Comparison of ENCODE assay signal across 18 mouse cellular contexts in the genomic region with DNA sequence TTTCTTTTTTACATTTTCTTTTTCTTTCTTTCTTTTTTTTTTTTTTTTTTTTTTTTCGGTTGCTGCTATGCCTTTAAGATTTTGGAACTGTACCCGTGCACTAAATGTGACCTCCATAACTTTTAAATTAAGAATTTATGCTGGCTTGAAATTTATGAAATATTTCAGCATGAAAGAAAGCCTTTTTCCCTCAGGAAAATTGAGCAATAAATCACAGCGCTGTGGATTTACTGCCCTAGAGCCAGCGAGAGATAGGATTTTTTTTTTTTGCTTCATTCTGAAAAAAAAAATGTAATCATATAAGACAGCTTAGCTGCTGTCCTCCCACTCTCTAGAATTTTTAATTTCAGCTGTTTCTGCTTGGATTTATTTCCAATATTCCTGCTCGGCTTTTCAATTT.
DNase-seq lines count a peak whose midpoint lies in the region; ATAC-seq and TF ChIP-seq lines count a peak whose summit lies in the region.
"Had no signal": no experiment of that assay in that cellular context is flagged by ENCODE, and none has a peak within 500 bp of the region (broad histone marks: within the 10 kb centered on the region; RNA-seq: fewer than 3 reads in every experiment).

No protein-coding gene starts in this region.

- no peak overlapping the region for H3K27ac ChIP-seq in lung, embryonic 14.5 days (ENCODE audit: low read depth)
- H3K27ac ChIP-seq in hindbrain, embryonic 15.5 days (replicated peaks) = peak overlapping the region; percentile 81; the same call in 1 of the 2 replicates
- 0 out of 2 replicates have a peak overlapping the region, but pooled peaks have one; percentile 72 for H3K27ac ChIP-seq in midbrain, embryonic 15.5 days
- H3K27ac ChIP-seq: intestine, embryonic 15.5 days; liver, embryonic 14.5 days had no signal

- H3K36me3 ChIP-seq in lung, embryonic 14.5 days (ENCODE audit: insufficient read depth) = 0 out of 2 replicates have a peak, but pooled peaks cover under 1% of the 10 kb centered on the region
- no peaks in the 10 kb centered on the region for H3K36me3 ChIP-seq in hindbrain, embryonic 15.5 days
- no peaks in the 10 kb centered on the region for H3K36me3 ChIP-seq in midbrain, embryonic 15.5 days (replicated peaks)
- H3K36me3 ChIP-seq: heart, embryonic 10.5 days; intestine, embryonic 15.5 days had no signal

- DNase-seq in embryo, embryonic 11.5 days (ENCODE audit: low read depth, low spot score) = peak; percentile 43
- DNase-seq in embryo, embryonic 10.5 days (ENCODE audit: low spot score) = no peak
- DNase-seq in lung, embryonic 14.5 days = peak; percentile 62
- no peak for DNase-seq in lung, postnatal 10 days
- DNase-seq in right cerebral cortex, postnatal 10 days (ENCODE audit: low spot score in 2 of 2) = no peak
- DNase-seq in frontal cortex, postnatal 36 days (ENCODE audit: low spot score in 2 of 2) = no peak
- DNase-seq: adrenal gland, adult 8-10 months; cerebellum, adult 18-20 months; gastrocnemius, postnatal 14 days; heart, postnatal 10 days; layer of hippocampus, postnatal 36 days; spleen, adult 18-20 months; thymus, adult 18-20 months had no signal

- no peaks in the 10 kb centered on the region for H3K9me3 ChIP-seq in lung, embryonic 14.5 days (ENCODE audit: low read depth, low read length)
- no peaks in the 10 kb centered on the region for H3K9me3 ChIP-seq in hindbrain, embryonic 15.5 days
- no peaks in the 10 kb centered on the region for H3K9me3 ChIP-seq in midbrain, embryonic 15.5 days
- H3K9me3 ChIP-seq: heart, embryonic 10.5 days; intestine, embryonic 15.5 days had no signal

- H3K9ac ChIP-seq in lung, embryonic 14.5 days = no peak overlapping the region
- H3K9ac ChIP-seq in hindbrain, embryonic 15.5 days = no peak overlapping the region
- no peak overlapping the region for H3K9ac ChIP-seq in midbrain, embryonic 15.5 days
- H3K9ac ChIP-seq: intestine, embryonic 15.5 days; liver, embryonic 14.5 days had no signal

- no peak overlapping the region for H3K4me3 ChIP-seq in lung, embryonic 14.5 days (ENCODE audit: low read depth, low read length)
- H3K4me3 ChIP-seq in hindbrain, embryonic 15.5 days = no peak overlapping the region
- H3K4me3 ChIP-seq in midbrain, embryonic 15.5 days = no peak overlapping the region
- H3K4me3 ChIP-seq: heart, embryonic 10.5 days; intestine, embryonic 15.5 days had no signal

- WGBS in lung, embryonic 14.5 days = 45% methylated on average over 5 of the region's 5 CpGs
- WGBS in hindbrain, embryonic 15.5 days = 47% methylated on average over 5 of the region's 5 CpGs
- WGBS in midbrain, embryonic 15.5 days = 50% methylated on average over 5 of the region's 5 CpGs

- no peak overlapping the region for H3K4me2 ChIP-seq in lung, embryonic 14.5 days
- no peak overlapping the region for H3K4me2 ChIP-seq in hindbrain, embryonic 15.5 days
- no peak overlapping the region for H3K4me2 ChIP-seq in midbrain, embryonic 15.5 days
- H3K4me2 ChIP-seq: intestine, embryonic 15.5 days had no signal

- H3K4me1 ChIP-seq in lung, embryonic 14.5 days (ENCODE audit: insufficient read depth) = peaks cover 14% of the 10 kb centered on the region
- H3K4me1 ChIP-seq in hindbrain, embryonic 15.5 days (replicated peaks) = peaks cover 45% of the 10 kb centered on the region
- peaks cover 32% of the 10 kb centered on the region for H3K4me1 ChIP-seq in midbrain, embryonic 15.5 days

- no peak for TF ChIP-seq CTCF in lung, embryonic 14.5 days (IDR thresholded peaks at IDR 0.05; ENCODE audit: low read depth)

- no peaks in the 10 kb centered on the region for H3K27me3 ChIP-seq in lung, embryonic 14.5 days (ENCODE audit: insufficient read depth, low read length)
- H3K27me3 ChIP-seq in hindbrain, embryonic 15.5 days = no peaks in the 10 kb centered on the region
- no peaks in the 10 kb centered on the region for H3K27me3 ChIP-seq in midbrain, embryonic 15.5 days (replicated peaks)
- H3K27me3 ChIP-seq: intestine, embryonic 15.5 days had no signal

- no peak for ATAC-seq in lung, embryonic 14.5 days (ENCODE audit: insufficient read depth)
- ATAC-seq in hindbrain, embryonic 15.5 days (ENCODE audit: low FRiP score, low read depth) = no peak
- ATAC-seq in midbrain, embryonic 15.5 days (replicated peaks) = no peak
- ATAC-seq: intestine, embryonic 15.5 days had no signal

Comparison
In these comparisons a context has a peak if more than half of its experiments do, and no peak if none do; other contexts are left out.
1. DNase-seq: peak in embryo, embryonic 11.5 days (single experiment) and lung, embryonic 14.5 days (single experiment); none in embryo, embryonic 10.5 days (single experiment), lung, postnatal 10 days (single experiment), right cerebral cortex, postnatal 10 days (0 of 2) and frontal cortex, postnatal 36 days (0 of 2).